Mouse (Mus musculus): ENCODE results near the gene Plppr2. TPM values are rescaled to one million over a fixed set of nuclear protein-coding genes. Genes with fewer than 3 reads are reported as not detected.

Gene Plppr2
- total and polyA plus RNA-seq, 2 experiments from 2014 or later: 0.86 to 2.6 TPM

- Histone ChIP-seq H3K27ac (ENCODE audit: low read depth) (peak overlapping the region; percentile 77), H3K27me3 (ENCODE audit: control insufficient read depth, insufficient read depth, low read length) (no peaks in the 10 kb centered on the region), H3K4me1 (ENCODE audit: control insufficient read depth, insufficient read depth) (peaks cover 24% of the 10 kb centered on the region), H3K9me3 (replicated peaks; ENCODE audit: control insufficient read depth, low read length) (no peaks in the 10 kb centered on the region), H3K36me3 (replicated peaks; ENCODE audit: control insufficient read depth, insufficient read depth, low read length) (no peaks in the 10 kb centered on the region), H3K4me2 (ENCODE audit: low read depth, low read length) (no peak overlapping the region), H3K4me3 (ENCODE audit: low read depth, low read length) (no peak overlapping the region), H3K9ac (replicated peaks; ENCODE audit: low read depth, low read length) (no peak overlapping the region)
- ATAC-seq (ENCODE audit: insufficient read depth, low read depth): no peak
- TF ChIP-seq EP300 (IDR thresholded peaks at IDR 0.05; ENCODE audit: low read depth) (no peak), CTCF (IDR thresholded peaks at IDR 0.05; ENCODE audit: low read depth) (no peak)
- no peak for DNase-seq (ENCODE audit: low spot score)
- WGBS: 85% methylated on average over 4 of the region's 4 CpGs
These were observed 13.8 kb upstream of the Plppr2 start for GRCm38 (mm10) chr9:21923036-21923435.

- Histone ChIP-seq H3K27me3 (ENCODE audit: control insufficient read depth, insufficient read depth, low read length) (no peaks in the 10 kb centered on the region), H3K36me3 (replicated peaks; ENCODE audit: control insufficient read depth, insufficient read depth, low read length) (no peaks in the 10 kb centered on the region), H3K4me2 (ENCODE audit: low read depth, low read length) (no peak overlapping the region), H3K4me1 (ENCODE audit: control insufficient read depth, insufficient read depth) (peaks cover 24% of the 10 kb centered on the region), H3K4me3 (ENCODE audit: low read depth, low read length) (no peak overlapping the region), H3K9ac (replicated peaks; ENCODE audit: low read depth, low read length) (no peak overlapping the region), H3K27ac (ENCODE audit: low read depth) (peak overlapping the region; percentile 77), H3K9me3 (replicated peaks; ENCODE audit: control insufficient read depth, low read length) (no peaks in the 10 kb centered on the region)
- DNase-seq (ENCODE audit: low spot score): no peak
- no peak for TF ChIP-seq CTCF (IDR thresholded peaks at IDR 0.05; ENCODE audit: low read depth)
- TF ChIP-seq EP300 (IDR thresholded peaks at IDR 0.05; ENCODE audit: low read depth): no peak
- no peak for ATAC-seq (ENCODE audit: insufficient read depth, low read depth)
- 13% methylated on average over 3 of the region's 3 CpGs for WGBS
These were observed 13.2 kb upstream of the Plppr2 start for GRCm38 (mm10) chr9:21923490-21924098.

GRCm38 (mm10) chr9:21924099-21924493, 12.7 kb upstream of the Plppr2 start:
- Histone ChIP-seq H3K9me3 (replicated peaks; ENCODE audit: control insufficient read depth, low read length) (no peaks in the 10 kb centered on the region), H3K9ac (replicated peaks; ENCODE audit: low read depth, low read length) (no peak overlapping the region), H3K4me3 (ENCODE audit: low read depth, low read length) (no peak overlapping the region), H3K27ac (ENCODE audit: low read depth) (peak overlapping the region; percentile 77), H3K4me2 (ENCODE audit: low read depth, low read length) (no peak overlapping the region), H3K36me3 (replicated peaks; ENCODE audit: control insufficient read depth, insufficient read depth, low read length) (no peaks in the 10 kb centered on the region), H3K27me3 (ENCODE audit: control insufficient read depth, insufficient read depth, low read length) (no peaks in the 10 kb centered on the region), H3K4me1 (ENCODE audit: control insufficient read depth, insufficient read depth) (peaks cover 24% of the 10 kb centered on the region)
- DNase-seq (ENCODE audit: low spot score): peak; percentile 96
- TF ChIP-seq CTCF (IDR thresholded peaks at IDR 0.05; ENCODE audit: low read depth) (no peak), EP300 (IDR thresholded peaks at IDR 0.05; ENCODE audit: low read depth) (no peak; the same call in 1 of the 2 replicates)
- 18% methylated on average over 6 of the region's 6 CpGs for WGBS
- peak; percentile 79 for ATAC-seq (ENCODE audit: insufficient read depth, low read depth)

- Histone ChIP-seq H3K9me3 (replicated peaks; ENCODE audit: control insufficient read depth, low read length) (no peaks in the 10 kb centered on the region), H3K27me3 (ENCODE audit: control insufficient read depth, insufficient read depth, low read length) (no peaks in the 10 kb centered on the region), H3K27ac (ENCODE audit: low read depth) (no peak overlapping the region), H3K9ac (replicated peaks; ENCODE audit: low read depth, low read length) (no peak overlapping the region), H3K4me2 (ENCODE audit: low read depth, low read length) (no peak overlapping the region), H3K36me3 (replicated peaks; ENCODE audit: control insufficient read depth, insufficient read depth, low read length) (no peaks in the 10 kb centered on the region), H3K4me3 (ENCODE audit: low read depth, low read length) (no peak overlapping the region), H3K4me1 (ENCODE audit: control insufficient read depth, insufficient read depth) (peaks cover 24% of the 10 kb centered on the region)
- DNase-seq (ENCODE audit: low spot score): no peak
- ATAC-seq (ENCODE audit: insufficient read depth, low read depth): no peak
- 85% methylated on average over 3 of the region's 3 CpGs for WGBS
- TF ChIP-seq CTCF (IDR thresholded peaks at IDR 0.05; ENCODE audit: low read depth) (no peak), EP300 (IDR thresholded peaks at IDR 0.05; ENCODE audit: low read depth) (no peak)
These were observed 11.8 kb upstream of the Plppr2 start for GRCm38 (mm10) chr9:21925034-21925433.

GRCm38 (mm10) chr9:21925506-21925905, 11.3 kb upstream of the Plppr2 start:
- Histone ChIP-seq H3K4me1 (ENCODE audit: control insufficient read depth, insufficient read depth) (peaks cover 24% of the 10 kb centered on the region), H3K9ac (replicated peaks; ENCODE audit: low read depth, low read length) (no peak overlapping the region), H3K36me3 (replicated peaks; ENCODE audit: control insufficient read depth, insufficient read depth, low read length) (no peaks in the 10 kb centered on the region), H3K27ac (ENCODE audit: low read depth) (no peak overlapping the region), H3K4me2 (ENCODE audit: low read depth, low read length) (no peak overlapping the region), H3K27me3 (ENCODE audit: control insufficient read depth, insufficient read depth, low read length) (no peaks in the 10 kb centered on the region), H3K4me3 (ENCODE audit: low read depth, low read length) (no peak overlapping the region), H3K9me3 (replicated peaks; ENCODE audit: control insufficient read depth, low read length) (no peaks in the 10 kb centered on the region)
- ATAC-seq (ENCODE audit: insufficient read depth, low read depth) (no peak), DNase-seq (ENCODE audit: low spot score) (no peak)
- TF ChIP-seq EP300 (IDR thresholded peaks at IDR 0.05; ENCODE audit: low read depth) (no peak), CTCF (IDR thresholded peaks at IDR 0.05; ENCODE audit: low read depth) (no peak)
- WGBS: 92% methylated on average over 1 of the region's 1 CpGs

GRCm38 (mm10) chr9:21926155-21926554, 10.7 kb upstream of the Plppr2 start:
- H3K36me3 ChIP-seq (replicated peaks; ENCODE audit: control insufficient read depth, insufficient read depth, low read length): no peaks in the 10 kb centered on the region
- no peak for DNase-seq (ENCODE audit: low spot score)
- H3K4me2 ChIP-seq (ENCODE audit: low read depth, low read length): peak overlapping the region; percentile 77
- no peaks in the 10 kb centered on the region for H3K9me3 ChIP-seq (replicated peaks; ENCODE audit: control insufficient read depth, low read length)
- peaks cover 24% of the 10 kb centered on the region for H3K4me1 ChIP-seq (ENCODE audit: control insufficient read depth, insufficient read depth)
- WGBS: 68% methylated on average over 6 of the region's 6 CpGs
- ATAC-seq (ENCODE audit: insufficient read depth, low read depth): no peak
- H3K4me3 ChIP-seq (ENCODE audit: low read depth, low read length): no peak overlapping the region
- no peaks in the 10 kb centered on the region for H3K27me3 ChIP-seq (ENCODE audit: control insufficient read depth, insufficient read depth, low read length)
- TF ChIP-seq CTCF (IDR thresholded peaks at IDR 0.05; ENCODE audit: low read depth) (no peak), EP300 (IDR thresholded peaks at IDR 0.05; ENCODE audit: low read depth) (no peak)
- peak overlapping the region; percentile 67; the same call in 1 of the 2 replicates for H3K9ac ChIP-seq (replicated peaks; ENCODE audit: low read depth, low read length)
- H3K27ac ChIP-seq (ENCODE audit: low read depth): 0 out of 2 replicates have a peak overlapping the region, but pooled peaks have one; percentile 11

Measured in heart, postnatal 0 days (tissue).